Mouse (Mus musculus): ENCODE measurements around the gene Cdk6.
"Not testable (repeated sequence)": the region's sequence is repeated elsewhere in the genome, so short reads cannot be mapped to it uniquely, and the experiment has no call there.

Gene Cdk6

GRCm38 (mm10) chr5:3341111-3341911 is at the start of gene Cdk6:
Cdk6 (plus strand) TSS chr5:3341485.
- no peak for DNase-seq (ENCODE audit: low read depth, low spot score)

DNA sequence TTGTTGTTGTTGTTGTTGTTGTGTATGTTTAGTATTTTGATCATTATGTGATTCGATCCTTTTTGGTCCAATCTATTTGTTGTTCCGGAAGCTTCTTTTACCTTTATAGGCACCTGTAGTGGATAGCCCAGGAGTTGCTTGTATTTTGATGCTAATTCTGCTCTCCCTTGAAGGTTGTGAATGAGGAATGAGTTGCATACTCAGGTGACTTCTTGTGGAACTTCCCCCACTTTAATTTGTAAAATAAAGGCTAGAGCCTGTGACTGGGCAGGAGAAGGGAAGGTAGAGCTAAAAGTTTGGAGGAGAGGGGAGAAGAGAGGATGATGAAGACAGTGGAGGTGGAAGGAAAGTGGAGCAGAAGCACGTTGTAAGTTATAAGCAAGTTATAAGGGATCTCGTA is 47.6 kb upstream of the Cdk6 start:
- DNase-seq (ENCODE audit: low read depth, low spot score) = no peak

GRCm38 (mm10) chr5:3300801-3301457 is 40.4 kb upstream of the Cdk6 start:
- DNase-seq (ENCODE audit: low read depth, low spot score) = no peak

DNA sequence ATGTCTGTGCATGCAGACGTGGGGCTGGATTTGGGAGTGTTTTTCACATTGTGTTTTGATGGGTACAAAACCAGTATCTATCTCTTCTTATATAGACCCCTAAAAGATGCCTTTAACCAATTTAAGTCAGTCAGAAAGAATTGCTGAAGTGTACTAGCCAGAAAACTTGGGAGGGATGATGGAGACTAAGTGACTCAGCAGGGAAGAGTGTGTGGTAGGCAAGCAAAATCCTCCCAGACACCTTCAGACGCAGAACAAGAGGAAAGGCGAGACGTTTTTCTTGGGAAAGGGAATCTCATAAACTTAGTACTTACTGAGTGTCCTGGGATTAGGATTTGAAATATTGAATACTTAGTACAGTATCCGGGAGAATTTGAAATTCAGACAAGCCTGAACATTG is 39.8 kb upstream of the Cdk6 start:
- no peak for DNase-seq (ENCODE audit: low read depth, low spot score)

- no peak for DNase-seq (ENCODE audit: low read depth, low spot score)
Measured at GRCm38 (mm10) chr5:3303876-3304275, 37.4 kb upstream of the Cdk6 start.

DNA sequence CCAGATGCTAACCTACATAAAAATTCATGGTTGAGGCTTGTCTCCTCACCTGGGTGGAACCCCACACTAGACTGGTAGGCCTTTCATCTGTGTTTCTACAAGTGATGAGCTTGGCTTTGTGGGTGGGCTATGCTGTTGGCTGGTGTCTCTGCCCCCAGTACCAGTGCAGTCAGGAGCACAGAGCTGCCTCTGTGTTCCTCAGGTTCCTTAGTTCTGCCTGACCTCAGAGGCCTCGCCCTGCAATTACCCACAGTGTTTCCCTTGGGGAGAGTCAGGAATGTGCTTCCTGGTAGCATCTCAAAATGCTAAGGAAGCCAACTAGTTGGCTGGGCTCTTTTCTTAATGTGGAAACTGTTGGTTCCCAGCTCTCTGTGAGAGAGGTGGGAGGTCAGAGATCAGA is 35.1 kb upstream of the Cdk6 start:
- no peak for DNase-seq (ENCODE audit: low read depth, low spot score)

GRCm38 (mm10) chr5:3309122-3309521 is 32.2 kb upstream of the Cdk6 start:
- no peak for DNase-seq (ENCODE audit: low read depth, low spot score)

GRCm38 (mm10) chr5:3309587-3309986 is 31.7 kb upstream of the Cdk6 start:
- DNase-seq (ENCODE audit: low read depth, low spot score) = no peak

GRCm38 (mm10) chr5:3311156-3311555 is 30.1 kb upstream of the Cdk6 start:
- not testable (repeated sequence) for DNase-seq (ENCODE audit: low read depth, low spot score)

GRCm38 (mm10) chr5:3317724-3318123 is 23.6 kb upstream of the Cdk6 start:
- not testable (repeated sequence) for DNase-seq (ENCODE audit: low read depth, low spot score)

DNA sequence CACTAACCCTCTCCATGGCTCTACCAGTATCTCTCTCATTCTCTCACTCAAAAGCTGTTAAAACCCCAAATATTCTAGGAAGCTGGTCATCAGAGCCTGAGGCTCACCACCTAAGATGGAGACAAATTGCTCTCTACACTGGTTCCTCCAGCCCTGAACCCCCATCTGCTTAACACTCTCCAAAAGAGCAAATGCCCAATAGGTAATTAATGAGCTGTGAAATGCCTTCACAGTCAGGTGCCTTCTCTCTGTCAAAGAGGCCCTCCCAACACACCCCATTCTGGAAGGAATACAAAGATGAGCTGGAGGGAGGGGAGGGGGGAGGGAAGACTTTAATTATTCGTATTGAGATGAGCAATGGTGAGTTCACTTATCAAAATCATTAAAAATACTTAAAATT is 21.1 kb upstream of the Cdk6 start:
- no peak for DNase-seq (ENCODE audit: low read depth, low spot score)

DNA sequence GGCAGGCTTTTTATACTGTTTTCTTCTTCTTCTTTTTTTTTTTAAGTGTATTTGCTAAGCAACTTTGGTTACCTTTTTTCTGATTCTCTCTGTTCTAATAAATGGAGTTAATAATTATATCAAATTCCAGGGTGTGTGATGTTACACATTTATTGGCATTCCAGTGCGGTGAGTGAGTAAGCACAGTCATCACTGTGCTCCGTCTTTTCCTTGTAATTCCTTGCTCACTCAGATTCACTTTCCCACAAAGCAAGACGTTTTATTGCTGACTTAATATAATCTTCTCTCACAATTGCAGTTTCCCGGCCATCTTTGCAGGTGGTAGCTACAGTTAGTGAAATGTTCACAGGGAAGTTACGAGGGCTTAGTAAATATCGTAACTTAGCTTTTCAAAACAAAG is 19.2 kb upstream of the Cdk6 start:
- DNase-seq (ENCODE audit: low read depth, low spot score) = no peak

- DNase-seq (ENCODE audit: low read depth, low spot score) = no peak
Measured at GRCm38 (mm10) chr5:3324116-3324515, 17.2 kb upstream of the Cdk6 start.

DNA sequence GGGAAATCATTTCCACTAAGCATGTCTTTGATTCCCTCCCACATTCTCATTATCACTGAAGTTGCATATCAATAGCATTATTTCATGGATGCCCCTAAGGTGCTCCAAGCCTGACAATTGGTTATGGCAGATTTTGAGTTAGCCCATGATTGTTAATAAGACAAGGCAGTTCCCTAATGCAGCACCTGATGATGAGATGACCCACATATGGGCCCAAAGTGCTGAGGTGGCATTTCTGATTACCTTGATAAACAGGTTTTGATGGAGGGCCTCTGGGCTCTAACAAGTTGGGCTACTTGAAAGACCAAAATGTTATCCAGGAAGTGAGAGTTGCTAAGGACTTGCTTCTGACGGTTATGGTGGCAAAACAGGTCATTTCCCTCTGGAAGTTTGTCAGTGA is 11.9 kb upstream of the Cdk6 start:
- DNase-seq (ENCODE audit: low read depth, low spot score) = no peak

DNA sequence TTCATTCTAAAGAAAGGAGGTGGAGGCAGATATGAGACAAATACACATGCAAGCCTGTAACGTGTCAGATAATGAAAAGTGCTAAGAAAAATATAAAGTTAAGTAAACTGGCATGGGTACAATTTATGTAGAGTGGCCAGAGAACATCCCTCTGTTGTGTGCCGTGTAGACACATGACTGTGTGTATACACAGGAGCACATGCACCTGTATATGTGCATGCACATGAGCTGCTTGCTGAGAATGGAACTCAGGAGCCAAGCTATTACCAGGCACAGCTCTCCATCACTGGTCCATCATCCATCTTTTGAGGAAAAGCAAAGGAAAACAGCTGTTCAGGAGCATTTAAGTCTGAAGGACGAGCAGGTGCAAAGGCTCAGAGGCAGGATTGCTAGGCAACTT is 10.4 kb upstream of the Cdk6 start:
- DNase-seq (ENCODE audit: low read depth, low spot score) = no peak

DNA sequence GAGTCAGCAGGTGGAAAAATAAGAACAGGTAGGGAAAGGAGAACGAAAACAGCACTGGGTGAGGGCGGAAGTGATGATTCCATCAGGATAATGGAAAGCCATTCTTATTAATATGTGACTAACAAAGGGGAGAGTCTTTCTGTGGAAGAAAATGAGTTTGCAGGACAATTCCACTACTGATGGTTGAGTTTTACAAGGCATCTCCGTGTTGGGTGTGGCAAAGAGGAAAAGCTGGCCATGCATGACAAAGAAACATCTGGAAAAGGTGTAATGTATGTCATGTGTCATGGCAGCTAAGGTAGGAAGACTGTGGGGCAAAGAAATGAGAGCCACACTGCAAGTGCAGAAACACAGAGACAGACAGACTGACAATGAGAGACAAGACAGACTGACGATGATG is 8.3 kb upstream of the Cdk6 start:
- DNase-seq (ENCODE audit: low read depth, low spot score) = not testable (repeated sequence)

- not testable (repeated sequence) for DNase-seq (ENCODE audit: low read depth, low spot score)
Measured at GRCm38 (mm10) chr5:3340340-3341058, 786 bp upstream of the Cdk6 start.

- DNase-seq (ENCODE audit: low read depth, low spot score) = peak; percentile 40
Measured at GRCm38 (mm10) chr5:3341931-3342770, 866 bp downstream of the Cdk6 start.

DNA sequence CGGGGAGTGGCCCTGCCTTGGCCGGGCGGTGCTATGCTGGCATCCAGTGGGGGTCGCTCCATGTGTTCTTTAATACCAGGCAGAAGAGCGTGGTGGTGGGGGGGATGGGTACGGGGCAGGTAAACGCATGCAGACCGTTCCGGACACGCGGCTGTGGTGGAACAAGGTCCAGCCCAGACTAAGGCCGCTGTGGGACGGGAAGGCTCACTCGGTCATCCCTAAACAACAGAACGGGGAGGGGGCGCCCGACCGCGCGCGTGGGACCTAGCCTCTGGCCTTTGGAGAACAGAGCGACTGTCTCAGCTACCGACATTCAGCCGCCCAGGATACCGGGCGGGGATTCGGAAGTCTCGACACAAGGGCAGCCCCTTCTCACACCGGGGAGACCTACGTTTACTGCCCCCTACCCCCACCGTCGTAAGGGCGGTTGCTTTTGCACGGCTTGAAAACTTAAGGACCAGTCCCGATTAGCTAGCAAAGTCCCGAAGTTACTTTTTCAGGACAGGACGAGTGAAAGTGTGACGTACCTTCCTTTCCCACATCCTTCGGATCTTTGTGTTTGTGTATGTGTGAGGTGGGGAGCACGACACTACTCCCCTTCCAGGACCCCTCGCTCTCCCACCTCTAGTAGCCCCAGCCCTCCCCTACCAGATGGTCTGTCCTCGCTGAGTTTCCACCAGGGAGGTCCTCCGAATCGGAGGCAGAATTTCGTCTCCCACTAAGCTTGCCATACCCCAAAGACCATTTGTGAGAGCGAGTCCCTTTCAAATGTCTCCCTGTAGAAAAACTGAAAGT is 1.7 kb downstream of the Cdk6 start:
- peak; percentile 47 for DNase-seq (ENCODE audit: low read depth, low spot score)

- peak; percentile 22 for DNase-seq (ENCODE audit: low read depth, low spot score)
Measured at GRCm38 (mm10) chr5:3343566-3344080, 2.3 kb downstream of the Cdk6 start.

Measured in WW6 (cell line).